Mouse (Mus musculus) left cerebral cortex, postnatal 10 days (tissue): Measurements from ENCODE around the gene Olfr1425. TPM values are rescaled to one million over a fixed set of nuclear protein-coding genes. Genes with fewer than 3 reads are reported as not detected.

Experiments used
- total RNA-seq, 2 experiments: library from RNA; stranded (reverse); gene quantifications; 2 replicates each; pipeline ENCODE4 v1.2.3; 2021

The Olfr1425 gene
- total RNA-seq, 2 experiments from 2014 or later = not detected

Other genes starting within 250 kb of the Olfr1425 start
- not detected for gene Olfr1417, start 238.5 kb downstream of the Olfr1425 start, total RNA-seq
- gene Olfr1418, start 216.7 kb downstream of the Olfr1425 start, total RNA-seq = not detected
- gene Olfr1419, start 202.6 kb downstream of the Olfr1425 start, total RNA-seq = not detected
- gene Olfr1420, start 191.2 kb downstream of the Olfr1425 start, total RNA-seq = not detected
- 10 to 100 TPM; 19.8 to 20.9 TPM for gene Patl1, start 165.3 kb downstream of the Olfr1425 start, total RNA-seq
- gene Osbp, start 111.8 kb downstream of the Olfr1425 start, total RNA-seq = 10 to 100 TPM; 58.7 to 59.4 TPM
- gene Olfr1423, start 36.4 kb downstream of the Olfr1425 start, total RNA-seq = not detected
- not detected for gene Olfr1424, start 15.0 kb downstream of the Olfr1425 start, total RNA-seq
- gene Olfr1426, start 14.3 kb upstream of the Olfr1425 start, total RNA-seq = not detected
- not detected for gene Olfr1427, start 25.6 kb upstream of the Olfr1425 start, total RNA-seq
- not detected for gene Olfr1428, start 38.2 kb upstream of the Olfr1425 start, total RNA-seq
- gene Olfr76, start 45.5 kb upstream of the Olfr1425 start, total RNA-seq = not detected
- not detected for gene Olfr1555-ps1, start 92.4 kb upstream of the Olfr1425 start, total RNA-seq
- not detected for gene Olfr1431, start 122.9 kb upstream of the Olfr1425 start, total RNA-seq
- gene Olfr1432, start 154.9 kb upstream of the Olfr1425 start, total RNA-seq = not detected
- not detected for gene Olfr262, start 163.9 kb upstream of the Olfr1425 start, total RNA-seq
- gene Olfr235, start 183.3 kb upstream of the Olfr1425 start, total RNA-seq = not detected
- gene Olfr1434, start 202.1 kb upstream of the Olfr1425 start, total RNA-seq = not detected
- not detected for gene Olfr1436, start 221.4 kb upstream of the Olfr1425 start, total RNA-seq
- gene Olfr1437, start 247.4 kb upstream of the Olfr1425 start, total RNA-seq = not detected